Mouse (Mus musculus) 416B (cell line): Measurements from ENCODE around the gene Syt7.

Experiments
- DNase-seq: peaks from one replicate; pipeline ENCODE4 v3.0.0; 2011; ENCODE audit warnings: low read depth

The Syt7 gene

GRCm38 (mm10) chr19:10388615-10389313, at the start of gene Syt7:
TSS of gene Syt7 (plus strand) at chr19:10389090.
- DNase-seq: peak; percentile 4

- no peak for DNase-seq
Measured at GRCm38 (mm10) chr19:10339271-10339670, 49.6 kb upstream of the Syt7 start.

GRCm38 (mm10) chr19:10340661-10341060, 48.2 kb upstream of the Syt7 start:
- no peak for DNase-seq

- peak; percentile 34 for DNase-seq
Measured at GRCm38 (mm10) chr19:10341152-10341551, 47.7 kb upstream of the Syt7 start.

GRCm38 (mm10) chr19:10341817-10342439, 47.0 kb upstream of the Syt7 start:
- DNase-seq: no peak

DNA sequence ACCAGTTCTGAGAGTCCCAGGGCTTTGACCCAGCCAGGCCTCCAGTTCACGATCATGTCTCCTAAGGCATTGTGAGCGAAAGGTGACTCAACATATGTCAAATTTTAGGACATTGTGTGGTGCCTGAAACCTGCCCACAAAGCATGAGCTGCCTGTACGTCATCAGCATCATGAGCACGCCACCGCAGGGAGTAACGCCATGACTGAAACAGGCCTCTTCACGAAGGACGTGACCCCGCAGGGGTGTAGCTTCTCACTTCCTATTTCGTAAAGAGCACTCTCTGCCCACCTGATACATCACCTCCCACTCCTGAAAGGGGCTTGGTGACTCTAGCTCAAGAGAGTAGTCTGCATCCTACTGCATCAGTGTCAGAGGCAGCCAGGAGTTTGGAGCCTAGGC, 45.0 kb upstream of the Syt7 start:
- no peak for DNase-seq

GRCm38 (mm10) chr19:10345696-10346095, 43.2 kb upstream of the Syt7 start:
- no peak for DNase-seq

DNA sequence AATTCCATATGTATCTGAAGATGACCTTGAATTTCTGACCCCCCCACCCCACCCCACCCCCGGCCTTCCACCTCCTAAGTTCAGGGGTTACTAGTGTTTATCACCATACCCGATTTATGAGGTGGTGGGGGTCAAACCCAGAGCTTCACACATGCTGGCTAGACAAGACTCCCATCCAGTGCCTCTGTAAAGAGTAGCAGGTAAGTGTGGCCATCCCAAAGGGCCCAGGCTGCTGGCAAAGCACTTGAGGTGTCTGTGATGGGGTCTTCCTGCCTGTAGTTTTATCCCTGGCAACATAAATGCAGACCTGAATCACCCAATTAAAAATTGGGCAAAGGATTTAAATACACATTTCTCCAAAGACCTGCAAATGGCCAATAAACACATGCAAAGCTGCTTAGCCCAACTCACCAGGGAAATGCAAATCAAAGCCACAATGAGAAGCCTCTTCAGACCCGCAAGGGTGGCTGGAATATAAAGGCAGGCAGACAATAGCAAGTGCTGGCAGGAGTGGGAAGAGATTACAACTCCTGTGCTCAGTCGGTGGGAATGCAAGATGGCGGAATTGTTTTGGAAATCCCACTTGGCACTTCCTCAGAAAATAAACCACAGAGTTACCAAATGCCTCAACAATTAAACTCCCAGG, 41.1 kb upstream of the Syt7 start:
- no peak for DNase-seq

DNA sequence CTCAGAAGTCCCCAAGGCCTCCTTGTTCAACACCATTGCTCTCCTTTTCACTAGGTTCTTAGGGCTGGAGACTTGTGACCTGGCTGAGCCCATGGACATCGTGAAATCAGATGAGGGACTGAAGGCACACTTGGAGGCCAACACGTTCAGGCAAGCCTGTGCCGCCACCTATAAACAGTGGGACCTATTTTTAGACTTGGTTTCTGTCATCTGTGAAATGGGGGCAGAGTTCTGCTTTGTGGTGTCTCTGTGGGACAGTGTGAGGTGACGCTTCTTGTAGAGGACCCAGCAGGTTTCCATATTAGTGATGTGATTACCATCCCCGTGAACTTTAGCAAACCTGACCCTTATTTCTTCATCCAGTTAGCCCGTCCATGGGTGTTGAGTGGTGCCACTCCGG, 36.7 kb upstream of the Syt7 start:
- DNase-seq: no peak

- DNase-seq: no peak
Measured at GRCm38 (mm10) chr19:10354830-10355229, 34.1 kb upstream of the Syt7 start.

DNA sequence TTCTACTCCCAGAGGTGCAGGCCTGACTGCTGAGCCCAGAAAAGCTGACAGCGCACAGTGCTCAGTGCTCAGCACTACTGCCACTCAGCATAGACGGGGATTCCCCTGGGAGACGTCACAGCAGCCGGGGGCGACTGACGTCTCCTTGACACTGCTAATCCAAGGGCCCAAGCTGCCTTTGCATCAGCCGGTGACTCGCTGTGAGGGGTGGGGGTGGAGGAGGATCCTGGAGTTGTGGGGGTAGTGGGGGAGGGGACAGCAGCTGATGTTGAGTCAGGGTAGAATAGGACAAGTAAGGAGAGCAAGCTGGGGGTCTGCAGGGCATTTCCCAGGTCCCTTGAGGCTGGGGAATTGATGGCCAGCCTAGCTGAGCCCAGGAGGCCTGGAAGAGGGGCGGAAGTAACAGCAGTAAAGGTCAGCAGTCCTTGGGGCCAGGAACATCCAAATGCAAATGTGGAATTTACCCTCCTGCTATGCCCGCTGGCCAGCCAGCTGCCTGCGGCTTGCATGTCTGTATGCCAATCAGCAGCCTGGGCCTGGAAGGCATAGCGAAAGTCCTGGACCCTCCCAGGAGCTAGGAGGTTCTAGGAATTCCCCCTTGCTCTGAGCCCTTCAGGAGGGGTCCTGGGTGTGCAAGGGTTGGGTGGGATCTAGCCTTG, 31.9 kb upstream of the Syt7 start:
- no peak for DNase-seq

GRCm38 (mm10) chr19:10359105-10359946, 29.6 kb upstream of the Syt7 start:
- no peak for DNase-seq

- DNase-seq: no peak
Measured at GRCm38 (mm10) chr19:10362473-10363129, 26.3 kb upstream of the Syt7 start.

- no peak for DNase-seq
Measured at GRCm38 (mm10) chr19:10363869-10364268, 25.0 kb upstream of the Syt7 start.

DNA sequence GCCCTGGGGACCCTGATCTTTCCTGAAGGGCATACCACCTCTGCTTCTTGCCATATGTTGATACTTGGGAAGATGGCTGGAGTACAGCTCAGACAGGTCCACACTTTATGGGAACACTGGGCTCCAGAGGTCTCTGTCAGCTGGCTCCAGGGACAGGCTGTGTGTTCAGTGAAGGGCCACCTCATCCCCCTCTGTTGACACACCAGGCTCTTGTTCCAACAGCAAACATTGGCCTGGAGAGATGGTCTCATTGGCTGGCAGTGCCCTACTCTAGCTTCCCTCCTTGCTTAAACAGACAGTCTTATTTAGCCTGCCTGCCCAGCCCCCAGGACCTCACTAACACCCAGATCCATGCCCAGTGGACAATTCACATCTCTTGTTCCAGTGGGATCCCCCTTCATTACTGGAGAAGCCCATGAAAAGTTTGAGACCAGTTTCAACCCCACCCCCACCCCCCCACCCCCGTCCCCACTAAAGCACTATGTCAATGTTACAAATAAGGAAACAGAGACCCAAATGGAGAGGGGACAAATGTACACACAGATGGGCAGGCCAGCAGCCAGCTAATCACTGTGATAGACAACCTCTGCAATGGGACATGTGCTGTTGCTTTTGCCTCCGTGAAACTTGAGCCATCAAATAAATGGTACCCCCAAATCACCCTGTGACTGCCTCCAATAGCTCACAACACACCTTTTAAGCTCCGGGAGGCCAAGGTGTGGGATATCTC, 22.6 kb upstream of the Syt7 start:
- DNase-seq: no peak

GRCm38 (mm10) chr19:10367802-10368201, 21.1 kb upstream of the Syt7 start:
- DNase-seq: no peak

DNA sequence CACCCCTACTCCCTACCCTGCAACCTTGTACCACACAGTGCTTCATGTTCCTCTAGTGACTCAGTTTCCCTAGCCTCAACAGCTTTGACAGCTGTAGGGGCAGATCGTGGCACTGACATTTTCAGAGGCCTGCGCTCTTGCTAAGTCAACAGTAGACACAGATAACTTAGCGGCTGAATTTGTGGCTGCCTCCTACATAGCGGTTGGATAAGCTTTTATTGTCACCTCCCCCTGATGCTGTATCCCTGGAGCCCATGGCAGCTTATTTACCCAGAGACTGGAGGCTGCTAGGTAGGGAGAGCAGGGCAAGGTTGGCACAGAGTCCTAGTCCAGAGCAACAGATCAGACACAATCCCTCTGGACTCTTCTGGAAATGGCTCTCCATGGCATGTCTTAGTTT, 19.0 kb upstream of the Syt7 start:
- DNase-seq: no peak

GRCm38 (mm10) chr19:10373191-10373590, 15.7 kb upstream of the Syt7 start:
- DNase-seq: no peak

DNA sequence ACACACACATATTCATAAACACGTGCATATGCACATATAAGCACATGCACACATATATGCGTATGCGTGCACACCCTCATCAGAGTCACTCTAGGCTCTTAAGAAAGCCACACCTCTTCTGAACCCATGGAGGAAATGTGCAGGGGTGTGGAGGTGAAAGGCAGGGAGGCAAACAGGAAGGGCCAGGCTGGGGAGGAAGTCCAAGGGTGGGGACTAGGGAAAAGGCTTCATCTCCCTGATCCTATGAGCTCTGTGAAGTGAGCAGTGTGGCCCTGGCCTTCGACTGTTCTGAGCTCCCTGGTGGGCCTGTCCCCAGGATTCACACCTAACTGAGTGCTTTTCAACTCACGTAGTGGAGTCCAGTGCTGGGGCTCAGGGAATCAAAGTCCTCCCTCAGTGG, 13.6 kb upstream of the Syt7 start:
- DNase-seq: peak; percentile 14

DNA sequence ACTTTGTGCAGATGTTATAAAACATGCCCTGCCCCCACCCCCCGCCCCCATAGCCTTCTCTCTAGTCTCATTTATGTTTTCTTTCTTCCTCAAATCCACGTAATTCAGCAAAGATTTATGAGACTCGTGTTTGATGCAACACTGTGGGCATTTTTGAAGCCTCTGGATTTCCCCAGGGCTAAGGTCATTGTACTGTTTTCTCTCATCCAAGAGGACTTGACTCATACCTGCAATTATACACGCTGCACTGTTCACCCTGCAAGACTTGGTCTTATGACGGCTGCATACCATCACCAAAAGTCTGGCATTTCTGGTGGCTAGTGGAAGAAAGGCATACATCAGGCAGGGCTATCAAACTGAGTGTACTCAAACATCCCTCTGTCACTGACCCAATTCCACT, 8.9 kb upstream of the Syt7 start:
- DNase-seq: no peak

GRCm38 (mm10) chr19:10387660-10388059, 1.2 kb upstream of the Syt7 start:
- DNase-seq: no peak
